Mouse (Mus musculus): ENCODE results near the gene Exoc6b.

Gene Exoc6b

GRCm38 (mm10) chr6:84882663-84883517 lies 186.4 kb downstream of the Exoc6b start:
- DNase-seq (ENCODE audit: low spot score), result peak; percentile 29

- peak; percentile 32 for DNase-seq (ENCODE audit: low spot score)
Measured at GRCm38 (mm10) chr6:84875869-84876268, 193.4 kb downstream of the Exoc6b start.

- peak; percentile 75 for DNase-seq (ENCODE audit: low spot score)
Measured at GRCm38 (mm10) chr6:84867114-84867513, 202.2 kb downstream of the Exoc6b start.

GRCm38 (mm10) chr6:84864625-84865024 lies 204.7 kb downstream of the Exoc6b start:
- DNase-seq (ENCODE audit: low spot score), result no peak

- DNase-seq (ENCODE audit: low spot score), result no peak
Measured at GRCm38 (mm10) chr6:84863816-84864375, 205.4 kb downstream of the Exoc6b start.

GRCm38 (mm10) chr6:84845665-84846064 lies 223.6 kb downstream of the Exoc6b start:
- DNase-seq (ENCODE audit: low spot score), result no peak

- DNase-seq (ENCODE audit: low spot score), result no peak
Measured at GRCm38 (mm10) chr6:84841138-84841537, 228.2 kb downstream of the Exoc6b start.

GRCm38 (mm10) chr6:84807546-84807945 lies 261.8 kb downstream of the Exoc6b start:
- DNase-seq (ENCODE audit: low spot score), result no peak

GRCm38 (mm10) chr6:84806132-84806730 lies 263.1 kb downstream of the Exoc6b start:
- no peak for DNase-seq (ENCODE audit: low spot score)

- DNase-seq (ENCODE audit: low spot score), result no peak
Measured at GRCm38 (mm10) chr6:84798736-84799135, 270.6 kb downstream of the Exoc6b start.

GRCm38 (mm10) chr6:84783994-84784393 lies 285.3 kb downstream of the Exoc6b start:
- no peak for DNase-seq (ENCODE audit: low spot score)

GRCm38 (mm10) chr6:84779987-84780386 lies 289.3 kb downstream of the Exoc6b start:
- DNase-seq (ENCODE audit: low spot score), result peak; percentile 55

- DNase-seq (ENCODE audit: low spot score), result peak; percentile 12
Measured at GRCm38 (mm10) chr6:84778970-84779369, 290.3 kb downstream of the Exoc6b start.

GRCm38 (mm10) chr6:84775908-84776307 lies 293.4 kb downstream of the Exoc6b start:
- peak; percentile 3 for DNase-seq (ENCODE audit: low spot score)

- no peak for DNase-seq (ENCODE audit: low spot score)
Measured at GRCm38 (mm10) chr6:84755266-84755665, 314.0 kb downstream of the Exoc6b start.

- no peak for DNase-seq (ENCODE audit: low spot score)
Measured at GRCm38 (mm10) chr6:84752806-84753420, 316.4 kb downstream of the Exoc6b start.

GRCm38 (mm10) chr6:84751409-84751808 lies 317.9 kb downstream of the Exoc6b start:
- DNase-seq (ENCODE audit: low spot score), result no peak

- DNase-seq (ENCODE audit: low spot score), result peak; percentile 45
Measured at GRCm38 (mm10) chr6:84746847-84747395, 322.4 kb downstream of the Exoc6b start.

GRCm38 (mm10) chr6:84746193-84746846 lies 323.0 kb downstream of the Exoc6b start:
- peak; percentile 43 for DNase-seq (ENCODE audit: low spot score)

- DNase-seq (ENCODE audit: low spot score), result no peak
Measured at GRCm38 (mm10) chr6:84745570-84745969, 323.7 kb downstream of the Exoc6b start.

GRCm38 (mm10) chr6:84742227-84742626 lies 327.1 kb downstream of the Exoc6b start:
- no peak for DNase-seq (ENCODE audit: low spot score)

GRCm38 (mm10) chr6:84736942-84737341 lies 332.4 kb downstream of the Exoc6b start:
- peak; percentile 33 for DNase-seq (ENCODE audit: low spot score)

Measured in embryo, embryonic 10.5 days (tissue).